Mouse (Mus musculus) lung, adult 10 weeks (tissue): ENCODE measurements around the gene AC140267.1. TPM values are rescaled to one million over a fixed set of nuclear protein-coding genes. Genes with fewer than 3 reads are reported as not detected.

Experiments
- polyA plus RNA-seq: library from polyadenylated mRNA; stranded (reverse); fragments of 350-450 nt; fragmentation: Illumina TruSeq; extraction: RNeasy Lipid Tissue Mini Kit (QIAGEN cat#74804); gene quantifications from one replicate; pipeline ENCODE4 v1.2.3, GENCODE M21; 2014; ENCODE audit warnings: low read depth, low replicate concordance; ENCODE audit not compliant: insufficient read depth

The AC140267.1 gene
- polyA plus RNA-seq = not detected

GRCm38 (mm10) chr15:80235535-80235934 lies at the start of gene AC140267.1:
Gene AC140267.1, plus strand, starts transcription at chr15:80235835.

GRCm38 (mm10) chr15:80233733-80234509 lies 1.7 kb upstream of the AC140267.1 start, which contains the start of gene Mief1:
Gene Mief1, plus strand, starts transcription at chr15:80234018.

GRCm38 (mm10) chr15:80254847-80255645 lies 19.4 kb downstream of the AC140267.1 start, which contains the start of gene Atf4:
Gene Atf4, plus strand, starts transcription at chr15:80255184.

GRCm38 (mm10) chr15:80263610-80264575 lies 28.3 kb downstream of the AC140267.1 start, which contains the start of gene Rps19bp1:
Gene Rps19bp1, minus strand, starts transcription at chr15:80264315.

Other genes starting within 250 kb of the AC140267.1 start
- 42.9 TPM for gene Pdgfb, start 220.9 kb upstream of the AC140267.1 start, polyA plus RNA-seq
- gene Syngr1, start 144.5 kb upstream of the AC140267.1 start, polyA plus RNA-seq = 14.9 TPM
- gene Rpl3, start 144.0 kb upstream of the AC140267.1 start, polyA plus RNA-seq = 907 TPM
- 9.5 TPM for gene Tab1, start 102.7 kb upstream of the AC140267.1 start, polyA plus RNA-seq
- gene Mgat3, start 62.1 kb upstream of the AC140267.1 start, polyA plus RNA-seq = 12.2 TPM
- gene Mief1, start 1.8 kb upstream of the AC140267.1 start, polyA plus RNA-seq = 7.0 TPM
- gene Atf4, start 19.3 kb downstream of the AC140267.1 start, polyA plus RNA-seq = 198 TPM
- gene Rps19bp1, start 28.5 kb downstream of the AC140267.1 start, polyA plus RNA-seq = 27.9 TPM
- 0.62 TPM for gene Cacna1i, start 51.4 kb downstream of the AC140267.1 start, polyA plus RNA-seq